Mouse (Mus musculus) neural tube, embryonic 13.5 days (tissue): ENCODE results near the gene Jup. TPM values are rescaled to one million over a fixed set of nuclear protein-coding genes. Genes with fewer than 3 reads are reported as not detected.
A peak's percentile ranks its signal among the peaks of the same experiment; 100 is the strongest.

ENCODE experiments used
- ATAC-seq: fragments of 200-750 bp; cut with Nextera tagmentation; 2 replicates; pipeline ENCODE4 v1.8.0; 2017; ENCODE audit warnings: low read depth, mild to moderate bottlenecking, moderate TSS enrichment, moderate library complexity
- H3K27ac ChIP-seq: fragments of 300-500 bp; sonication (generic); replicated peaks from 2 replicates; pipeline ENCODE4 v1.5.1; 2015; ENCODE audit warnings: moderate library complexity, mild to moderate bottlenecking, inconsistent platforms
- H3K27me3 ChIP-seq: fragments of 300-500 bp; sonication (generic); 2 replicates; pipeline ENCODE4 v1.6.1; 2015; ENCODE audit warnings: mild to moderate bottlenecking, inconsistent platforms
- H3K36me3 ChIP-seq: fragments of 300-500 bp; sonication (generic); 2 replicates; pipeline ENCODE4 v1.6.1; 2015; ENCODE audit warnings: mild to moderate bottlenecking, inconsistent platforms
- H3K4me1 ChIP-seq: fragments of 300-500 bp; sonication (generic); replicated peaks from 2 replicates; pipeline ENCODE4 v1.6.1; 2015; ENCODE audit warnings: inconsistent platforms
- H3K4me2 ChIP-seq: fragments of 300-500 bp; sonication (generic); 2 replicates; pipeline ENCODE4 v1.6.1; 2015; ENCODE audit warnings: inconsistent platforms, mild to moderate bottlenecking, moderate library complexity
- H3K4me3 ChIP-seq: fragments of 300-500 bp; sonication (generic); 2 replicates; pipeline ENCODE4 v1.5.1; 2015; ENCODE audit warnings: mild to moderate bottlenecking, inconsistent platforms
- H3K9ac ChIP-seq: fragments of 300-500 bp; sonication (generic); 2 replicates; pipeline ENCODE4 v1.6.1; 2015; ENCODE audit warnings: moderate library complexity, mild to moderate bottlenecking, inconsistent platforms
- H3K9me3 ChIP-seq: fragments of 300-500 bp; sonication (generic); 2 replicates; pipeline ENCODE4 v1.6.1; 2016; ENCODE audit warnings: inconsistent platforms
- WGBS: fragments of 180-500 bp; shearing (Covaris S2); methylation state at CpG from one replicate; pipeline ENCODE4 v1.1.7; 2015; 5-methylcytosine and 5-hydroxymethylcytosine counted together
- polyA plus RNA-seq: library from polyadenylated mRNA; unstranded; fragments of >200 nt; fragmentation: Nextera tagmentation; extraction: Ambion mirVana; gene quantifications from 2 replicates; pipeline ENCODE4 v1.2.1, GENCODE M21; 2015

Gene Jup
- polyA plus RNA-seq, 1 experiment from 2014 or later: 94.4 TPM

- no peaks in the 10 kb centered on the region for H3K9me3 ChIP-seq
- ATAC-seq: no peak
- peaks cover 60% of the 10 kb centered on the region for H3K4me1 ChIP-seq
- no peaks in the 10 kb centered on the region for H3K36me3 ChIP-seq
- peak overlapping the region; percentile 67 for H3K4me3 ChIP-seq
- H3K27ac ChIP-seq: no peak overlapping the region
- H3K9ac ChIP-seq: peak overlapping the region; percentile 80; the same call in 1 of the 2 replicates
- H3K4me2 ChIP-seq: peak overlapping the region; percentile 71
- H3K27me3 ChIP-seq: peaks cover 28% of the 10 kb centered on the region
- WGBS: 36% methylated on average over 11 of the region's 11 CpGs
Measured at GRCm38 (mm10) chr11:100395200-100395599, 2.4 kb downstream of the Jup start.

DNA sequence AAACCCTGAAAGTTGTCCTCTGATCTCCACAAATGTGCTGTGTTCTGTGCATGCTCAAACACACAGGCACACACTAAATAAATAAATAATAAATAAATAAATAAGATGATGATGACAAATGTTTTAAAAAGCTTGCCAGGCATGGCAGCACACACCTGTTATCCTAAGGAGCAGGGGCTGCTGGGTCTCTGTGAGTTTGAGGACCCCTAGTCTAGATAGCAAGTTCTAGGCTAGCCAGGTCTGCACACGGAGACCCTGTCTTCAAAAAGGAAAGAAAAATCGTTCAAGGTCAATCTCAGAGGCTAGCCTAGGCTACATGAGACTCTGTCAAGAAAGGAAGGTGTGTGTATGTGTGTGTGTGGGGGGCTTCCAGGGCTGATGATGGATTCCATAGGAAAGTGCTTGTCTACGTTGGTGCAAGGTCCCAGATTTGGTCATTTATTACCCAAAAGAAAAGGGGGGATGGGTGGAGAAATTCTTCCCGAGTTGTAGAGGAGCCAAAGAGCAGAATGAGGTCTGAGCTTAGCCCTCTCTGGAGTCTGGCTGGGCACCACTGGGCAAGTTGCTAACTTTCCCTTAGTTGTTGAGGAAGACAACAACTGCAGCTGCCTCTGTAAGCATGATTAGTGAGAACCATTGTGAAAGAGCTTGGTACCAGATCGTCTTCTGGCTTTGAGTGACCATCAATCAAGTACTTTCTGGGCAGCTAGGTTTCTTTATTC lies 3.0 kb downstream of the Jup start:
- Histone ChIP-seq H3K36me3 (no peaks in the 10 kb centered on the region), H3K4me2 (peak overlapping the region; percentile 71), H3K27ac (no peak overlapping the region), H3K9ac (0 out of 2 replicates have a peak overlapping the region, but pooled peaks have one; percentile 80), H3K4me3 (peak overlapping the region; percentile 67; the same call in 1 of the 2 replicates), H3K9me3 (no peaks in the 10 kb centered on the region), H3K4me1 (peaks cover 67% of the 10 kb centered on the region), H3K27me3 (peaks cover 28% of the 10 kb centered on the region)
- 62% methylated on average over 5 of the region's 5 CpGs for WGBS
- no peak for ATAC-seq

DNA sequence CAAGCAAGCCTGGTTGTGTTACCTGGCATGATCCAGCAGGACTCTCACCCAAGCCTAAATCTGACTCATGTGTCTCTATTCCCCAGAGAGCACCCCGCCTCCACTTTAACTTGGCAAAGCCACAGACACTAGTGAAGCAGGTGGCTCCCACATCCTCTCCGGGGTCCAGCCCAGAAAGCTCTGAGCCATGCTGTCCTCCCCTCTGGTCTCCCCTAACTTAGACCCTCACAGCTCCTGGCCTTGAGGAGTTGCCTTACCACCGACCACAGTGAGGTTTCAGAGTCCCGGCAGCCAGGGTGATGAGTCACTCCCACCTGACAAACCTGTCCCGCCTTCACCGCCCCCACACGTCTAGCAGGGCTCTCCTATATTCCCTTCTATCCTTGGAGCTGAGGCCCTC lies 3.8 kb downstream of the Jup start:
- no peak overlapping the region for H3K27ac ChIP-seq
- H3K4me1 ChIP-seq: peaks cover 69% of the 10 kb centered on the region
- H3K9me3 ChIP-seq: no peaks in the 10 kb centered on the region
- H3K4me3 ChIP-seq: no peak overlapping the region
- no peak overlapping the region for H3K9ac ChIP-seq
- peaks cover 28% of the 10 kb centered on the region for H3K27me3 ChIP-seq
- H3K36me3 ChIP-seq: no peaks in the 10 kb centered on the region
- no peak for ATAC-seq
- no peak overlapping the region for H3K4me2 ChIP-seq
- 89% methylated on average over 7 of the region's 7 CpGs for WGBS

- peaks cover 76% of the 10 kb centered on the region for H3K4me1 ChIP-seq
Measured at GRCm38 (mm10) chr11:100392958-100393357, 4.6 kb downstream of the Jup start.

DNA sequence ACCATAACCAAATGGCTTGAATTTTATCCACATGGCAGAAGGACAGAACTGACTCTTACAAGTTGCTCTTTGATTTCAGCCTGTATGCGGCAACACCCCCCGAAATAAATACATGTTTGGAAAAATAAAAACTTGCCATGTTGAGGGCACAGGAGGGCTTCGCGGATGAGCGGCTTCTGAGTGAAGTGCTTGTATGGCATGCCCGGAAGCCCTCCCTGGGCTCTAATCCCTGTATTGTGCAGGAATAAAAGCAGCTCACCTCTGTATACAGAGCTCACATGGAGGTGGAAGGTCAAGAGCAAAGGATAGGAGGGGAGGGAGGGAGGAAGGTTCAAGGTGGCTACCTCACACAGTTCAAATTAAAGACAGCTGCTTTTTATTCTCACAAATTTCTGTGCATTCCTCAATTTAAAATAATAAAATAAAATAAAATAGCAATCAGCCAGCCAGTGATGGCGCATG lies 5.6 kb downstream of the Jup start:
- H3K27me3 ChIP-seq: peaks cover 24% of the 10 kb centered on the region
- no peak overlapping the region for H3K4me3 ChIP-seq
- peak overlapping the region; percentile 43; the same call in 1 of the 2 replicates for H3K27ac ChIP-seq
- no peak overlapping the region for H3K4me2 ChIP-seq
- peaks cover 78% of the 10 kb centered on the region for H3K4me1 ChIP-seq
- H3K9me3 ChIP-seq: no peaks in the 10 kb centered on the region
- 93% methylated on average over 7 of the region's 7 CpGs for WGBS
- no peak for ATAC-seq
- H3K36me3 ChIP-seq: no peaks in the 10 kb centered on the region
- no peak overlapping the region for H3K9ac ChIP-seq

More at GRCm38 (mm10) chr11:100392958-100393357, 4.6 kb downstream of the Jup start:
- 0 out of 2 replicates have a peak overlapping the region, but pooled peaks have one; percentile 5 for H3K4me2 ChIP-seq
- no peaks in the 10 kb centered on the region for H3K9me3 ChIP-seq
- no peak overlapping the region for H3K9ac ChIP-seq
- H3K4me3 ChIP-seq: no peak overlapping the region
- no peaks in the 10 kb centered on the region for H3K36me3 ChIP-seq
- H3K27me3 ChIP-seq: peaks cover 28% of the 10 kb centered on the region
- WGBS: 78% methylated on average over 5 of the region's 5 CpGs
- ATAC-seq: no peak
- no peak overlapping the region for H3K27ac ChIP-seq

GRCm38 (mm10) chr11:100391081-100391883 lies 6.3 kb downstream of the Jup start:
- H3K9ac ChIP-seq: no peak overlapping the region
- H3K4me1 ChIP-seq: peaks cover 76% of the 10 kb centered on the region
- peak; percentile 45 for ATAC-seq

DNA sequence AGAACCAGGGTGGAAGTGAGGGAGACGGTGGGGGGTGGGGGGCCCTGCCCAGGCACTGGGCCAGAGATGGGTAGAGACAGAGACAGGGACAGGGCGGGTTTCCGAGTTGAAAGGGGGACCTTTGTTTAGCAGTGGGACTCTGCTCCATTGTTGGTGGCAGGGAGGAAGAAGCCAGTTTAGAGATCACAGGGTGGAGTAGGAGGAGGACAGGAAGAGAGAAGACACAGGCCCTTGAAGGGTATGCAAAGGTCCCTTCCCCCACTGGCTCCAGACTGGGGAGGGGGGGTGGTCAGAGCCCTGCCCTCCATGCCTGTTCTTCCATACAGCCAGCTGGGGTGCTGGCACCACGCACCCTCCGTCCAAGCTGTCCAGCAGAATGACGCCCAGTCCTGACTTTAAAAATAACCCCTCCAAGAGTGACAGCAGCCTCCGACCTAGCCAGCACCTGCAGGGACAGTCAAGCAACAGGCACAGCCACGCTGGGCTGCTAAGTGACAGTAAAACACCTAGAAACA lies 7.6 kb downstream of the Jup start:
- peak overlapping the region; percentile 74 for H3K27ac ChIP-seq
- peaks cover 13% of the 10 kb centered on the region for H3K36me3 ChIP-seq
- WGBS: 33% methylated on average over 8 of the region's 8 CpGs
- H3K27me3 ChIP-seq: peaks cover 6% of the 10 kb centered on the region; the same call in 1 of the 2 replicates
- H3K9ac ChIP-seq: 0 out of 2 replicates have a peak overlapping the region, but pooled peaks have one; percentile 3
- H3K4me1 ChIP-seq: peaks cover 63% of the 10 kb centered on the region
- H3K9me3 ChIP-seq: no peaks in the 10 kb centered on the region
- H3K4me3 ChIP-seq: no peak overlapping the region
- no peak for ATAC-seq
- H3K4me2 ChIP-seq: peak overlapping the region; percentile 16; the same call in 1 of the 2 replicates

More at GRCm38 (mm10) chr11:100391081-100391883, 6.3 kb downstream of the Jup start:
- peak overlapping the region; percentile 74 for H3K27ac ChIP-seq
- WGBS: 55% methylated on average over 9 of the region's 9 CpGs
- H3K27me3 ChIP-seq: peaks cover 18% of the 10 kb centered on the region
- peak overlapping the region; percentile 5; the same call in 1 of the 2 replicates for H3K4me2 ChIP-seq
- no peak overlapping the region for H3K4me3 ChIP-seq
- H3K9me3 ChIP-seq: no peaks in the 10 kb centered on the region
- peaks cover under 1% of the 10 kb centered on the region; the same call in 1 of the 2 replicates for H3K36me3 ChIP-seq

DNA sequence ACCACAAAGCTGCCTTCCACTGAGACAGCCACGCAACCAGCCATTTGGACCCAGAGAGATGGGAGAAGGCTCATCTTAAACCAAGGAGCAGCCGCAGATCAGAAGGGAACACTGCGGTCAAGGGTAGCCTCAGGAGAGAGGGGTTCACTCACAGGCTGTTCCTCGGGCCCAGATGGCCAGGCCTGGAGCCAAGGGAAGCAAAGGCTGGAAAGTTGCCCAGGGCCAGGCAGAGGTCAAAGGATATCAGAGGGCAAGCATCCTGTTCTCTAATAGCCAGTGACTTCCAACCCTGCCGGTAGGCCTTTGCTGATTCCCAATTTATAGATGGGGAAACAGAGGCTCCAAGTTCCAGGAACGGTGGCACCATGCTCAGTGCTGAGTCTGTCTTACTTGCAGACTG lies 9.0 kb downstream of the Jup start:
- WGBS: 80% methylated on average over 6 of the region's 6 CpGs
- no peak overlapping the region for H3K4me3 ChIP-seq
- no peak for ATAC-seq
- peaks cover 52% of the 10 kb centered on the region for H3K4me1 ChIP-seq
- no peak overlapping the region for H3K9ac ChIP-seq
- H3K27me3 ChIP-seq: no peaks in the 10 kb centered on the region
- no peaks in the 10 kb centered on the region for H3K9me3 ChIP-seq
- no peak overlapping the region for H3K4me2 ChIP-seq
- H3K36me3 ChIP-seq: peaks cover 26% of the 10 kb centered on the region
- no peak overlapping the region; the same call in 1 of the 2 replicates for H3K27ac ChIP-seq

DNA sequence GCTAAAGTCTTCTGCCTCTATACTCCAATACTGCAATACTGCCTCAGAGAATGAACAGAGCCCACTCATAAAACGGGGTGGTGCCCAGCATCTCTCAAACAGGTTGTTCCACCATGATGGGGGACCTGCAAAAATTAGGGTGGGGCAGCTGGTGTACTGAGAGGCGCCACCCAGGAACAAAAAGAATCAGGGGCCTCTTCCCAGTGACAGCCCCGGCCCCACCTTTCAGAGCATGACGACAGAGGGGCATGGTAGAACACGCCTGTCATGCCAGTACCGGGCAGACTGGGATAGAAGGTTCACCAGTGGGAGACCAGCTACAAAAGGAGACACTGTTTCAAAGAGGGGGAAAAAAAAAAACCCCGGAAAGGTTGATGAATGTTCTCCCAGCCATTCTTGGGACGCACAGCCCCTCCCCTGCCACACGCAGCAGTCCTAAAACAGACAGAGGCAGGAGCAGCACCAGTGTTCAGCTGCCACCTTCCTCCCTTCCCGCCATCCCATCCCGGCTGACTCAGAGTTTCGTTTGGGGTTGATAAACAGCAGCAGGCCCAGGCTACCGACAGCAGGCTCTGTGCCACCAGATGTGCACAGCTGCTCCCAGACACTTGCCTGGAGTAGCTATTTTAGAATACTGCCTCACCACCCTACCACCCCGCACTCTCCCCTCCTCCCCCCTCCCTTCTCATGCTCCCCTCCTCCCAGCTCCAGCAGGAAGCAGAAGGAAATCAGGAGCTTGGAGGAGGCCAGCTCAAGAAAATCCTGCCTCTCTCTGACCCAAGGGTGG lies 9.8 kb downstream of the Jup start:
- Histone ChIP-seq H3K9ac (peak overlapping the region; percentile 17; the same call in 1 of the 2 replicates), H3K36me3 (peaks cover 34% of the 10 kb centered on the region), H3K4me1 (peaks cover 44% of the 10 kb centered on the region), H3K4me2 (no peak overlapping the region), H3K9me3 (no peaks in the 10 kb centered on the region), H3K4me3 (no peak overlapping the region), H3K27me3 (no peaks in the 10 kb centered on the region), H3K27ac (no peak overlapping the region; the same call in 1 of the 2 replicates)
- ATAC-seq: no peak
- 38% methylated on average over 14 of the region's 14 CpGs for WGBS

DNA sequence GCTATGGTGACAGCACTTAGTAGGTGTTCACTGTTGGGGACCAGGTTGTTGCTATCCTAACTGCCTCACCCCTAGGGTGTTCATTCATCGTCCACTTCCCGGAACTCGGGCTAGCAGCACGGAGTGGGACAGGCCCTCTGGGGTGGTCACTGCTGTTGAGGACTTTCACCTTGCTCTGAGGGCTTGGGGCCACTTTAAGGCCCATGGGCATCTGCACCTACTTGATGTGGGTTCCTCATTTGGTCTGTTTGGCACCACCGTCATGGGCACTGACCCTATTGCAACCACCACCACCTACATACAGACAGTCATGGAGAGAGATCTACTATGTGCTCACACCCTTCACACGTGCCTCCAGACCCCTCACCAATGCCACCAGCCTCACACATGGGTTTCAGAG lies 10.5 kb downstream of the Jup start:
- H3K9ac ChIP-seq: no peak overlapping the region
- no peaks in the 10 kb centered on the region for H3K27me3 ChIP-seq
- no peak for ATAC-seq
- H3K4me2 ChIP-seq: no peak overlapping the region
- peaks cover 41% of the 10 kb centered on the region for H3K36me3 ChIP-seq
- H3K27ac ChIP-seq: no peak overlapping the region
- H3K4me3 ChIP-seq: no peak overlapping the region
- peaks cover 41% of the 10 kb centered on the region for H3K4me1 ChIP-seq
- no peaks in the 10 kb centered on the region for H3K9me3 ChIP-seq
- whole genome bisulfite sequencing: 94% methylated on average over 6 of the region's 6 CpGs

- 56% methylated on average over 5 of the region's 5 CpGs for WGBS
- peaks cover 41% of the 10 kb centered on the region for H3K4me1 ChIP-seq
- no peak overlapping the region for H3K27ac ChIP-seq
- no peak for ATAC-seq
- no peak overlapping the region for H3K4me2 ChIP-seq
- H3K4me3 ChIP-seq: no peak overlapping the region
- H3K9me3 ChIP-seq: no peaks in the 10 kb centered on the region
- H3K27me3 ChIP-seq: no peaks in the 10 kb centered on the region
- H3K36me3 ChIP-seq: peaks cover 46% of the 10 kb centered on the region
- no peak overlapping the region for H3K9ac ChIP-seq
Measured at GRCm38 (mm10) chr11:100386586-100386985, 11.0 kb downstream of the Jup start.
